Mouse (Mus musculus): ENCODE measurements around the gene Aoc2. TPM values are rescaled to one million over a fixed set of nuclear protein-coding genes. Genes with fewer than 3 reads are reported as not detected.
A peak's percentile ranks its signal among the peaks of the same experiment; 100 is the strongest.
"Not testable (repeated sequence)": the region's sequence is repeated elsewhere in the genome, so short reads cannot be mapped to it uniquely, and the experiment has no call there.

Gene Aoc2
- total and polyA plus RNA-seq, 2 experiments from 2014 or later, result 0.63 to 4.1 TPM

DNA sequence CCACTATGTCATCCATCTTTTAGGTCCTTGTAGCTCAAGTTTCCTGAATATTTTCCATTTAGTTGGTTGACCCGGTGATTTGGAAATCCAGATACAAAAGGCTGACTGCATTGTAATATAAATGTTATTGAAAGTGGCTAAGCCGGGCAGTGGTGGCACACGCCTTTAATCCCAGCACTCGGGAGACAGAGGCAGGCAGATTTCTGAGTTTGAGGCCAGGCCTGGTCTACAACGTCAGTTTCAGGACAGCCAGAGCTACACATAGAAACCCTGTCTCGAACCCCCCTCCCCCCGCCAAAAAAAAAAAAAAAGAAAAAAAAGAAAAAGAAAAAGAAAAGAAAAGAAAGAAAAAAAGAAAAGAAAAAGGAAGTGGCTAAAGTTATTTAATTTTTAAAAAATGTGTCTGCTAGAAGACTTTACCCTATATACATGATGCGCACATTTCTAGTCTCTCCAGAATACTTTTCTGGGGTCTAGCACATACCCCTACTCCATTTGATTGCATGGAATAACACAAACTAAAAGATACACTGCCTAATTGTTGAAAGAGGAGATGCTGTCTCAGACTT is 9.7 kb upstream of the Aoc2 start:
- Histone ChIP-seq H3K27me3 (ENCODE audit: insufficient read depth, low read length) (no peaks in the 10 kb centered on the region), H3K4me1 (ENCODE audit: insufficient read depth, low read length) (peaks cover 7% of the 10 kb centered on the region; the same call in 1 of the 2 replicates), H3K9me3 (ENCODE audit: low read length) (no peaks in the 10 kb centered on the region), H3K4me3 (ENCODE audit: low read length) (peak overlapping the region; percentile 98), H3K9ac (replicated peaks; ENCODE audit: low read length) (peak overlapping the region; percentile 89), H3K36me3 (ENCODE audit: insufficient read depth, low read length) (peaks cover 13% of the 10 kb centered on the region; the same call in 1 of the 2 replicates), H3K27ac (peak overlapping the region; percentile 84), H3K4me2 (ENCODE audit: low read depth, low read length) (peak overlapping the region; percentile 99)
- 87% methylated on average over 8 of the region's 8 CpGs for WGBS
- ATAC-seq, result no peak
- no peak for DNase-seq (ENCODE audit: low spot score)
- TF ChIP-seq CTCF (IDR thresholded peaks at IDR 0.05; ENCODE audit: low read depth), result no peak

- peak within 1 kb of the TSS; percentile 99 for H3K4me2 ChIP-seq (ENCODE audit: low read depth, low read length)
- no peaks in the 10 kb centered on the region for H3K9me3 ChIP-seq (ENCODE audit: low read length)
- peak within 1 kb of the TSS; percentile 89 for H3K9ac ChIP-seq (replicated peaks; ENCODE audit: low read length)
- peak within 1 kb of the TSS; percentile 98 for H3K4me3 ChIP-seq (ENCODE audit: low read length)
- H3K27me3 ChIP-seq (ENCODE audit: insufficient read depth, low read length), result no peaks in the 10 kb centered on the region
- H3K27ac ChIP-seq, result peak within 1 kb of the TSS; percentile 84
- under 1% methylated on average over 62 of the region's 62 CpGs for WGBS
- peak; percentile 96 for DNase-seq (ENCODE audit: low spot score)
- TF ChIP-seq CTCF (IDR thresholded peaks at IDR 0.05; ENCODE audit: low read depth), result no peak
- ATAC-seq, result peak; percentile 95
- peaks cover 7% of the 10 kb centered on the region; the same call in 1 of the 2 replicates for H3K4me1 ChIP-seq (ENCODE audit: insufficient read depth, low read length)
- peaks cover 18% of the 10 kb centered on the region for H3K36me3 ChIP-seq (ENCODE audit: insufficient read depth, low read length)
These were observed 9.0 kb upstream of the Aoc2 start, which contains the start of gene Psme3 for GRCm38 (mm10) chr11:101315665-101316500. Gene Psme3, plus strand, starts transcription at chr11:101316213.

DNA sequence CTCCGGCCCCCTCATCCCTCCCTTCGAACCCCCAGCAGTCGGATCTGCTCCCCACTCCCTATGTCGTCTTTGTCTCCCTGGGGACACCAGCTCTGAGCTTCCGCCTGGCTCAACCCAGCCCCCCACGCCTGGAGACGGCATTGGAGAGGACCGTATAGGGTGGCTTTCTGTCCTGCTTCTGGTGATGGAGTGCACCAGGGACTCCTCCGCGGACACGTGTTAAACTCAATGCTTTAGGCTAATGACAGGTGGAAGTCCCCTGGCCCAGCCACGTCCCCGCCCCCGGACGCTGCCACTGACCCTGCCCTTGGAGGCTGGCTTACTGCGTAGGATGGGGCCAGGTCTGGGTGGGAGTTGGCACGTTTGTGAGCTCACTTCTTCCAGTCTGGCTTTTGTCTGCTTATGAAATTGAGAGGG is 8.4 kb upstream of the Aoc2 start:
- no peaks in the 10 kb centered on the region for H3K27me3 ChIP-seq (ENCODE audit: insufficient read depth, low read length)
- peaks cover 24% of the 10 kb centered on the region for H3K36me3 ChIP-seq (ENCODE audit: insufficient read depth, low read length)
- under 1% methylated on average over 17 of the region's 17 CpGs for WGBS
- H3K4me3 ChIP-seq (ENCODE audit: low read length), result peak overlapping the region; percentile 98
- no peaks in the 10 kb centered on the region for H3K9me3 ChIP-seq (ENCODE audit: low read length)
- ATAC-seq, result peak; percentile 73
- H3K4me2 ChIP-seq (ENCODE audit: low read depth, low read length), result peak overlapping the region; percentile 99
- DNase-seq (ENCODE audit: low spot score), result peak; percentile 42
- peak overlapping the region; percentile 84 for H3K27ac ChIP-seq
- TF ChIP-seq CTCF (IDR thresholded peaks at IDR 0.05; ENCODE audit: low read depth), result no peak
- H3K4me1 ChIP-seq (ENCODE audit: insufficient read depth, low read length), result peaks cover 7% of the 10 kb centered on the region; the same call in 1 of the 2 replicates
- H3K9ac ChIP-seq (replicated peaks; ENCODE audit: low read length), result peak overlapping the region; percentile 89

GRCm38 (mm10) chr11:101323609-101324008 is 1.3 kb upstream of the Aoc2 start:
- H3K9ac ChIP-seq (replicated peaks; ENCODE audit: low read length), result no peak overlapping the region
- no peak overlapping the region for H3K27ac ChIP-seq
- H3K36me3 ChIP-seq (ENCODE audit: insufficient read depth, low read length), result peaks cover 52% of the 10 kb centered on the region
- no peak overlapping the region for H3K4me3 ChIP-seq (ENCODE audit: low read length)
- H3K4me1 ChIP-seq (ENCODE audit: insufficient read depth, low read length), result no peaks in the 10 kb centered on the region
- no peaks in the 10 kb centered on the region for H3K27me3 ChIP-seq (ENCODE audit: insufficient read depth, low read length)
- WGBS, result 7% methylated on average over 4 of the region's 4 CpGs
- peak; percentile 76 for ATAC-seq
- DNase-seq (ENCODE audit: low spot score), result peak; percentile 81
- H3K4me2 ChIP-seq (ENCODE audit: low read depth, low read length), result no peak overlapping the region
- no peaks in the 10 kb centered on the region for H3K9me3 ChIP-seq (ENCODE audit: low read length)
- TF ChIP-seq CTCF (IDR thresholded peaks at IDR 0.05; ENCODE audit: low read depth), result peak; percentile 98

DNA sequence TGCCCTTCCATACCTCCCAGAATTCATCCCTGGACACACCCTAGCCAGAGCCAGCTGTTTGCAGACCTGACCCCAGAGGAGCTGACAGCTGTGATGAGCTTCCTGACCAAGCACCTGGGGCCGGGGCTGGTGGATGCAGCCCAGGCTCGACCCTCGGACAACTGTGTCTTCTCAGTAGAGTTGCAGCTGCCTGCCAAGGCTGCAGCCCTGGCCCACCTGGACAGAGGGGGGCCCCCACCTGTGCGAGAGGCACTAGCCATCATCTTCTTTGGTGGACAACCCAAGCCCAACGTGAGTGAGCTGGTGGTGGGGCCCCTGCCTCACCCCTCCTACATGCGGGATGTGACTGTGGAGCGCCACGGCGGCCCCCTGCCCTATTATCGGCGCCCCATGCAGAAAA is 338 bp downstream of the Aoc2 start:
- WGBS, result 90% methylated on average over 11 of the region's 11 CpGs
- DNase-seq (ENCODE audit: low spot score), result not testable (repeated sequence)

GRCm38 (mm10) chr11:101326147-101326546 is 1.3 kb downstream of the Aoc2 start:
- 88% methylated on average over 11 of the region's 11 CpGs for WGBS
- DNase-seq (ENCODE audit: low spot score), result no peak
- Histone ChIP-seq H3K9ac (replicated peaks; ENCODE audit: low read length) (no peak overlapping the region), H3K4me2 (ENCODE audit: low read depth, low read length) (no peak overlapping the region), H3K9me3 (ENCODE audit: low read length) (no peaks in the 10 kb centered on the region), H3K27me3 (ENCODE audit: insufficient read depth, low read length) (no peaks in the 10 kb centered on the region), H3K4me3 (ENCODE audit: low read length) (no peak overlapping the region), H3K27ac (no peak overlapping the region), H3K36me3 (ENCODE audit: insufficient read depth, low read length) (peaks cover 35% of the 10 kb centered on the region), H3K4me1 (ENCODE audit: insufficient read depth, low read length) (no peaks in the 10 kb centered on the region)
- no peak for ATAC-seq
- TF ChIP-seq CTCF (IDR thresholded peaks at IDR 0.05; ENCODE audit: low read depth), result no peak

More for the DNA sequence above, 338 bp downstream of the Aoc2 start:
- peaks cover 42% of the 10 kb centered on the region for H3K36me3 ChIP-seq (ENCODE audit: insufficient read depth, low read length)
- H3K9me3 ChIP-seq (ENCODE audit: low read length); H3K4me1 ChIP-seq (ENCODE audit: insufficient read depth, low read length); H3K4me3 ChIP-seq (ENCODE audit: low read length); H3K9ac ChIP-seq (replicated peaks; ENCODE audit: low read length); H3K27me3 ChIP-seq (ENCODE audit: insufficient read depth, low read length); H3K27ac ChIP-seq; ATAC-seq; H3K4me2 ChIP-seq (ENCODE audit: low read depth, low read length): not testable (repeated sequence)

All from hindbrain, postnatal 0 days (tissue).